15 mouse cellular contexts compared by ENCODE assay signal in genomic region chr12:114009391-114009790, GRCm38 (mm10).
"Had no signal": no experiment of that assay in that cellular context is flagged by ENCODE, and none has a peak within 500 bp of the region (broad histone marks: within the 10 kb centered on the region; RNA-seq: fewer than 3 reads in every experiment).

No protein-coding gene starts in this region.

- H3K9me3 ChIP-seq: neural tube, embryonic 15.5 days; stomach, embryonic 15.5 days had no signal

- DNase-seq: retina, postnatal 1 day; right cerebral cortex, adult 18-20 months; right cerebral cortex, postnatal 14 days; right cerebral cortex, postnatal 25 days; right cerebral cortex, postnatal 4 days; spleen, adult 18-20 months; thymus, adult 18-20 months; thymus, adult 2 months; thymus, postnatal 14 days; thymus, postnatal 25 days; thymus, postnatal 36 days; thymus, postnatal 4 days had no signal

- H3K27ac ChIP-seq: neural tube, embryonic 15.5 days; stomach, embryonic 15.5 days; stomach, postnatal 0 days had no signal

- H3K27me3 ChIP-seq: neural tube, embryonic 15.5 days; stomach, embryonic 15.5 days had no signal

- H3K4me2 ChIP-seq: neural tube, embryonic 15.5 days; stomach, embryonic 15.5 days had no signal

- H3K4me1 ChIP-seq: neural tube, embryonic 15.5 days; stomach, embryonic 15.5 days had no signal

- H3K36me3 ChIP-seq: neural tube, embryonic 15.5 days; stomach, embryonic 15.5 days had no signal

- H3K4me3 ChIP-seq: neural tube, embryonic 15.5 days; stomach, embryonic 15.5 days had no signal

- H3K9ac ChIP-seq: neural tube, embryonic 15.5 days; stomach, embryonic 15.5 days had no signal
